Mouse (Mus musculus) heart, embryonic 12.5 days (tissue): ENCODE measurements around the gene Entpd1. TPM values are rescaled to one million over a fixed set of nuclear protein-coding genes. Genes with fewer than 3 reads are reported as not detected.
A peak's percentile ranks its signal among the peaks of the same experiment; 100 is the strongest.
"Not testable (repeated sequence)": the region's sequence is repeated elsewhere in the genome, so short reads cannot be mapped to it uniquely, and the experiment has no call there.

Experiments used
- ATAC-seq: fragments of 200-750 bp; cut with Nextera tagmentation; 2 replicates; pipeline ENCODE4 v1.8.0; 2017; ENCODE audit warnings: moderate TSS enrichment, moderate library complexity; ENCODE audit not compliant: insufficient number of reproducible peaks, low FRiP score
- H3K27ac ChIP-seq: fragments of 300-500 bp; sonication (generic); 2 replicates; pipeline ENCODE4 v1.5.1; 2016; ENCODE audit warnings: mild to moderate bottlenecking, moderate library complexity; ENCODE audit not compliant: poor library complexity, severe bottlenecking
- H3K27me3 ChIP-seq: fragments of 300-500 bp; sonication (generic); replicated peaks from 2 replicates; pipeline ENCODE4 v1.6.1; 2016; ENCODE audit warnings: mild to moderate bottlenecking, moderate library complexity
- H3K36me3 ChIP-seq: fragments of 300-500 bp; sonication (generic); 2 replicates; pipeline ENCODE4 v1.6.1; 2016; ENCODE audit warnings: mild to moderate bottlenecking, moderate library complexity
- H3K4me1 ChIP-seq: fragments of 300-500 bp; sonication (generic); replicated peaks from 2 replicates; pipeline ENCODE4 v1.6.1; 2016; ENCODE audit warnings: mild to moderate bottlenecking
- H3K4me2 ChIP-seq: fragments of 300-500 bp; sonication (generic); 2 replicates; pipeline ENCODE4 v1.6.1; 2016; ENCODE audit warnings: mild to moderate bottlenecking, moderate library complexity
- H3K4me3 ChIP-seq: fragments of 300-500 bp; sonication (generic); 2 replicates; pipeline ENCODE4 v1.5.1; 2016; ENCODE audit warnings: mild to moderate bottlenecking
- H3K9ac ChIP-seq: fragments of 300-500 bp; sonication (generic); 2 replicates; pipeline ENCODE4 v1.6.1; 2016; ENCODE audit warnings: mild to moderate bottlenecking, moderate library complexity
- H3K9me3 ChIP-seq: fragments of 300-500 bp; sonication (generic); replicated peaks from 2 replicates; pipeline ENCODE4 v1.6.1; 2016; ENCODE audit warnings: mild to moderate bottlenecking, moderate library complexity
- WGBS: fragments of 180-500 bp; shearing (Covaris S2); methylation state at CpG from one replicate; pipeline ENCODE4 v1.1.7; 2016; 5-methylcytosine and 5-hydroxymethylcytosine counted together
- polyA plus RNA-seq: library from polyadenylated mRNA; unstranded; fragments of >200 nt; fragmentation: Nextera tagmentation; extraction: Ambion mirVana; gene quantifications from 2 replicates; pipeline ENCODE4 v1.2.1, GENCODE M21; 2016

Gene Entpd1
- polyA plus RNA-seq, 1 experiment from 2014 or later, result 10.9 TPM

DNA sequence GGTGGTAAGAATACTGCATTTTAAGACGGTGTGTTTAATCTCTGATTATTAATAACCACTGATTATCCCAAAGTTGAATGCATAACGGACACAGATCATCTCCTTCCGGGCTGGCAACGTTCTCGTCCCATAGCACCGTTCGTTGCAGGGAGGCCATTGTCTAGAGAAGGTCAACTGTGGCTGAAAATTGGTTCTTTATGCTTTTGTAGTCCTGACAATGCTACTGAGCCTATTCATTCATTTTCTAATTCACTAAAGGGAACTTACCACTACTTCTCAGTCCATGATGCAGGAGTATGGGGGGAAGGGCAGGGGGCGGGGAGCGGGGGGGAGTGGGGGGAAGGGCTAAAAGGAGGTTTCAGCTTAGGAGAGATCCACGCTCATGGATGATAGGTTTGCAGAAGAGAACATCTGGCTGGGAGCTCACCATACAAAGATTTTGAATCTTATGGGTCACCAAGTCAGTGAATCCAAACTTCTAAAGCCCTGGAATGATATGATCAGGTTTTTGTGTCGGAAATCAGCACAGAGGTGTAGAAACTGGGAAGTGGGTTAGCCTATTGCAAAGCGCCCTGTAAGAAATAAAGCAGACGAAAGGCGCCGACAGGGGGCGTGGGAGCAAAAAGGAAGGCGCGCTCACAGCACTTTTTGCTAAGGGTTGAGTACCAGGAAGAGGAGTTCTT lies 23.2 kb upstream of the Entpd1 start:
- ATAC-seq, result peak; percentile 60
- H3K36me3 ChIP-seq, result peaks cover 5% of the 10 kb centered on the region; the same call in 1 of the 2 replicates
- H3K9ac ChIP-seq, result peak overlapping the region; percentile 88
- H3K27me3 ChIP-seq, result no peaks in the 10 kb centered on the region
- peaks cover 8% of the 10 kb centered on the region for H3K4me1 ChIP-seq
- H3K4me2 ChIP-seq, result peak overlapping the region; percentile 95
- no peaks in the 10 kb centered on the region for H3K9me3 ChIP-seq
- H3K27ac ChIP-seq, result peak overlapping the region; percentile 84
- H3K4me3 ChIP-seq, result peak overlapping the region; percentile 94
- WGBS, result 1% methylated on average over 18 of the region's 18 CpGs

DNA sequence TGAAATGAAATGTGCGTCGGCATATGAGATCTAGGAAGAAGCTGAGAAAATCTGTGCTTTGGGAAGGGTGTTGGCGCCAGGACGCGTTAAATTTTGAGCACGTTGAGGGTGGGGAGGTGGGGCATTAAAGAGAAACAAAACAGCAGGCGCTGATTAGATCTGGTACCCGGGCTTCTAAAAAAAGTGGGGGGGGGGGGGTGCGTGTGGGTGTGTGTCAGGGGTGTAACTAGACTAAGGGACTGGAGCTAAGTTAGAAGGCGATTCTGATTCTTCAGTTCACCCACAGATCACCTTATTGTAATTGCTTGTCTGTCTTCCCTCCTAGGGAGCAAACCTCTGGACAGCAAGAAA lies 22.7 kb upstream of the Entpd1 start:
- H3K27ac ChIP-seq, result peak overlapping the region; percentile 84
- whole genome bisulfite sequencing, result 0% methylated on average over 10 of the region's 10 CpGs
- ATAC-seq, result no peak

DNA sequence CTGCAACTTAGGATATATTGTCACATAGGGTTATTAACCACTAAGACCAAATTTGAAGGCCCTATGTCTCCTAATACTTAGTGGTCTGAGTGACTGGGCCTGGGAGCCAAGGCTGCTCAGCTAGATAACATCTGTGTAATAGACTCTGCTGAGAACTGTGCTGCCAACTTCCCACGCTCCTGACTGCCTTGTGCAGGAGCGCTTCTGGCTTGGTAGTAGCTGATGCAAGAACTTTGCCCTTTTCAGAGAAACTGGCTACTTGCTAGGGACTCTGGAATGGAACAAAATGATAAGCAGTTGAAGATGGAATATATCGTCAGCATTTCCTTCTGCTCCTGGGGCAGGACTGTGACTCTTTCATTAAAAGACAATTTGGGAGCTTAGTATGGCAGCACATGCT lies 16.9 kb upstream of the Entpd1 start:
- H3K4me3 ChIP-seq, result no peak overlapping the region
- H3K27ac ChIP-seq, result peak overlapping the region; percentile 10; the same call in 1 of the 2 replicates
- H3K4me2 ChIP-seq, result no peak overlapping the region
- no peak overlapping the region for H3K9ac ChIP-seq
- ATAC-seq, result no peak
- no peaks in the 10 kb centered on the region for H3K4me1 ChIP-seq
- no peaks in the 10 kb centered on the region for H3K27me3 ChIP-seq
- H3K9me3 ChIP-seq, result no peaks in the 10 kb centered on the region
- 72% methylated on average over 3 of the region's 3 CpGs for WGBS
- peaks cover 22% of the 10 kb centered on the region for H3K36me3 ChIP-seq

More for the DNA sequence above, 22.7 kb upstream of the Entpd1 start:
- H3K4me2 ChIP-seq, result peak overlapping the region; percentile 95
- H3K9ac ChIP-seq, result peak overlapping the region; percentile 88
- no peaks in the 10 kb centered on the region for H3K27me3 ChIP-seq
- peak overlapping the region; percentile 94 for H3K4me3 ChIP-seq
- H3K9me3 ChIP-seq, result no peaks in the 10 kb centered on the region
- peaks cover 8% of the 10 kb centered on the region for H3K4me1 ChIP-seq
- H3K36me3 ChIP-seq, result peaks cover 5% of the 10 kb centered on the region; the same call in 1 of the 2 replicates

DNA sequence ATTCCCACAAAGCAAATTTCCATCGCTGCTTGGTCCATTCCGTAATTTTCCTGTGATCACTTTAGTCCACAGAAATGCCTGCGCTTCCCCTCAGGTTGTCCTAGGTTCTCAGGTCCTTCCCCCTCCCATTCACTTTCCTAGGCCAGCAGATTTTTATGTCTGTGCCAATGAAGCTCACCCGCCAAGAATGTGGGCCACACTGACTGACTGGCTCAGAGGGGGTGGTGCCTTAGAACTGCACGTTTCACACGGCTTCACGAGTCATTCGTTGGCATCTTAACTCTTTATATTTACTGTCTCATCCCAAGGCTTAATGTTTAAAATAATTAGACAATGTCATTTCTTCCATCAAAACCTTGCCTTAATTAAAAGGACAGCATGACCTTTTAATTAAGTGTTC lies 16.3 kb upstream of the Entpd1 start:
- 82% methylated on average over 8 of the region's 8 CpGs for WGBS
- H3K4me2 ChIP-seq, result no peak overlapping the region
- H3K4me1 ChIP-seq, result no peaks in the 10 kb centered on the region
- H3K9me3 ChIP-seq, result no peaks in the 10 kb centered on the region
- no peak for ATAC-seq
- no peak overlapping the region for H3K4me3 ChIP-seq
- no peak overlapping the region for H3K27ac ChIP-seq
- no peaks in the 10 kb centered on the region for H3K27me3 ChIP-seq
- no peak overlapping the region for H3K9ac ChIP-seq
- H3K36me3 ChIP-seq, result peaks cover 22% of the 10 kb centered on the region

DNA sequence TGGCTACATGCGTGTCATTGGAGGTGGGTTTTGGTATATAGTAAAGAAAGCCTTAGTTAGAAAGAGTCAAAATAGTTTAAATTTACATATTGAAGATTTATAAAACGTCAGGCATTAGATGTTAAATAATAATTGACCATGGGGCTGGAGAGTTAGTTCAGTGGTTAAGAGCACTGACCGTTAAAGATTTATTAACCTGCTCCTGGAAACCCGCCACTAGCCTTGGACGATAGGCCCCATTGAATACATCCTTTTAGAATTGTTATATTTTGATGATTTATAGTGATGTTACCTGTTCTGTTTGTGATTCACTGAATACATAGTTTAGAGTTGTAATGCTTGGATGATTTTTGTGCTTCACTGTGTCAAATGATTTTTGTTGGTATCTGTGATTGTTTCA lies 11.3 kb upstream of the Entpd1 start:
- not testable (repeated sequence) for H3K9me3 ChIP-seq, H3K9ac ChIP-seq, H3K27me3 ChIP-seq, H3K4me2 ChIP-seq, H3K4me1 ChIP-seq, H3K4me3 ChIP-seq, H3K27ac ChIP-seq, ATAC-seq
- 92% methylated on average over 5 of the region's 5 CpGs for WGBS
- H3K36me3 ChIP-seq, result peaks cover 31% of the 10 kb centered on the region

DNA sequence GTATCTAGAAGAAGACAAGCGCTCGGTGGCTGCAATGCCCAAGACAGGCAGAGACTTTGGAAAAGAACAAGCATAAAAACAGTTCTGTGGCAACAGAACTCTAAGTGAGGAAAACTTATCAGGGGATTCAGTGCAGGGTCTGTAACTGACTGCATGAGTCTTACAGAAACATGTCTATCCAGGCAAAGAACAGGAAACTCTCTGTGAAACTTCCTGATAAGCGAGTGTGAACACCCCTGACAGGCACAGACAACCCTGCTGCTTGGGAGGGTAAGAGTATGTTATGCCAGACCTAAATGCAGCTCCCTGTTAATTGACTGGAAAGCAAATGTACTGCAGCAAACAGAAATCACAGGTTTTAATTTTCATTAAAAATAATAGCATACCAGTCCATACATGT lies 10.3 kb upstream of the Entpd1 start:
- H3K27ac ChIP-seq, result no peak overlapping the region
- no peaks in the 10 kb centered on the region for H3K4me1 ChIP-seq
- no peak overlapping the region for H3K4me3 ChIP-seq
- peaks cover 38% of the 10 kb centered on the region for H3K36me3 ChIP-seq
- H3K9me3 ChIP-seq, result no peaks in the 10 kb centered on the region
- H3K4me2 ChIP-seq, result no peak overlapping the region
- no peak; the same call in 1 of the 2 replicates for ATAC-seq
- 56% methylated on average over 3 of the region's 3 CpGs for WGBS
- no peaks in the 10 kb centered on the region for H3K27me3 ChIP-seq
- H3K9ac ChIP-seq, result no peak overlapping the region

DNA sequence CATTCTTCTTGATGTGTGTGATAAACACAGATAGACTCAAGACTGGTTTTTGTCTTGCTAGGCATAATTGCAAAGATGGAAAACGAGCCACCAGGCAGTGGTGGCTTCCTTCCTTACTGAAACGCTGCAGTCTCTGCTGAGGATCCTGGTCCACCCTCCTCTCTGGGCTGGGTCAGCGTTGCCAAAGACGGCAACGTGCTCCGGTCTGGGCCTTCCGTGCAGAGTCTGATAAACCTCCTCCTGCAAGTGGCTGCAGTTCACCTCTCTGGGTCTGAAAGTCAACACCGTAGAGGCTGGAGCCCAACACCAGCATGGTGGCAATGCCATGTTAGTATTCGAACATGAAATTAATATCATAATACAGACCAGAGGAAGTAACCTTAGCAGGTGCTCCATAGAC lies 7.0 kb upstream of the Entpd1 start:
- no peak overlapping the region for H3K27ac ChIP-seq
- no peak overlapping the region for H3K4me3 ChIP-seq
- ATAC-seq, result no peak
- peaks cover 48% of the 10 kb centered on the region for H3K36me3 ChIP-seq
- no peaks in the 10 kb centered on the region for H3K4me1 ChIP-seq
- WGBS, result 88% methylated on average over 9 of the region's 9 CpGs
- H3K9ac ChIP-seq, result no peak overlapping the region
- H3K9me3 ChIP-seq, result no peaks in the 10 kb centered on the region
- no peaks in the 10 kb centered on the region for H3K27me3 ChIP-seq
- no peak overlapping the region for H3K4me2 ChIP-seq

DNA sequence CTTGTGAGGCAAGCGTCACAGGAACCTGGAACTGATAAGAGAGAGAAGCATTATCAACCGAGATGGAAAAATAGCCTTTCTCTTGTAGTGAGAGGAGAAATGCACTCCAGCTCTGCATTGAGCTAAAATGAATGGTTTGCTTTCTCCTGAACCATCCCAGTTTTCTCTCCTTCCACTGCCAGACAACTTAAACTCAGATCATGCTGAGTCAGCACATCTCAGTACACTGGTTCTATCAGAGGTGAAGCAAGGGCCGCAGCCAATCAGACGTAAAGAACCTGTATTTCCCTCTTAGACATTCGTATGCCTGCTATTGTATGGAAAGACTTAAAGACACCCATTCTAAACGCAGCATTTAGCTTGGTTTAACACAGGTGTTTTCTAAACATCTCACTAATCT lies 4.5 kb upstream of the Entpd1 start:
- no peak overlapping the region for H3K9ac ChIP-seq
- H3K36me3 ChIP-seq, result peaks cover 48% of the 10 kb centered on the region
- no peak overlapping the region for H3K4me2 ChIP-seq
- H3K27me3 ChIP-seq, result no peaks in the 10 kb centered on the region
- no peak overlapping the region for H3K27ac ChIP-seq
- no peak for ATAC-seq
- H3K9me3 ChIP-seq, result no peaks in the 10 kb centered on the region
- H3K4me1 ChIP-seq, result peaks cover 5% of the 10 kb centered on the region
- H3K4me3 ChIP-seq, result no peak overlapping the region
- WGBS, result 61% methylated on average over 6 of the region's 6 CpGs

DNA sequence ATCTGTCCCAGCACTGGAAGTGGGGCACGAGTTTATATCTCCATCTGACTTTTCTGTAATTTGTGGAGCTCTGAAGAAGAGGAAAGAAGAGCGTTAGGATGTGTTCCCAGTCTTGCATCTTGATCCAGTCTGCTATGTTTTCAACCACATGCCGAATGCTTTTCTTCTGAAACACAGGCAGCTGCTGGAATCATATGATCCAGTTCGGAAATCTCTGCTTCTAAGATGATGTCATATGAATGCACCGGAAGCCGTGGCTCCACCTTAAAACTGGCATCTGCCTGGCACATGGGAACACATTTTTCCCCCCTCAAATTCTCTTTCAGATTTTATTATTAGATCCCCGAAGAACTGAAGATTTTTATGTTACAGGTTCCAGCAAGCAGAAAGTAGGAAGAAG lies 2.6 kb downstream of the Entpd1 start:
- WGBS, result 69% methylated on average over 7 of the region's 7 CpGs
- Histone ChIP-seq H3K4me3 (no peak overlapping the region), H3K27ac (no peak overlapping the region), H3K36me3 (peaks cover under 1% of the 10 kb centered on the region; the same call in 1 of the 2 replicates), H3K27me3 (0 out of 2 replicates have a peak, but pooled peaks cover 3% of the 10 kb centered on the region), H3K9me3 (no peaks in the 10 kb centered on the region), H3K4me1 (peaks cover 5% of the 10 kb centered on the region), H3K9ac (no peak overlapping the region), H3K4me2 (no peak overlapping the region)
- ATAC-seq, result no peak

DNA sequence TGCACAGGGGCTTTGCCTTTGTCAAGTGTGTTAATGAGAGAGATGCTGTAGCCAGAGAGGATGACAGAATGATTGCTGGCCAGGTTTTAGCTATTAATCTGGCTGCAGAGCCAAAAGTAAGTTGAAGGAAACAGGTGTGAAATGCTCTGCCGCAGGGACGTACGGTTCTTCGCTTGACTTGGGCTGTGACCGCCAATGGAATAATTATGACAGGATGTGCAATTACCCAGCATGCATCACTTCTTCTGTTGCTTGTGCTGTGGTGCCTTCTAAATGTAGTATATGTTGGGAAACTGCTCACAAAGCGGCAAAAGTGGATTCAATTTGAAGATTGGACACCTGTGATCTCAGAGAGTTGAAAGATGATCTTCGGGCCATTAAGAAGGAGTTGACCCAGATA lies 3.9 kb downstream of the Entpd1 start:
- peaks cover 5% of the 10 kb centered on the region for H3K4me1 ChIP-seq
- no peak overlapping the region for H3K4me3 ChIP-seq
- no peak for ATAC-seq
- H3K27me3 ChIP-seq, result 0 out of 2 replicates have a peak, but pooled peaks cover 3% of the 10 kb centered on the region
- no peak overlapping the region for H3K9ac ChIP-seq
- no peaks in the 10 kb centered on the region for H3K9me3 ChIP-seq
- no peaks in the 10 kb centered on the region for H3K36me3 ChIP-seq
- 85% methylated on average over 7 of the region's 7 CpGs for WGBS
- H3K27ac ChIP-seq, result no peak overlapping the region
- H3K4me2 ChIP-seq, result no peak overlapping the region

DNA sequence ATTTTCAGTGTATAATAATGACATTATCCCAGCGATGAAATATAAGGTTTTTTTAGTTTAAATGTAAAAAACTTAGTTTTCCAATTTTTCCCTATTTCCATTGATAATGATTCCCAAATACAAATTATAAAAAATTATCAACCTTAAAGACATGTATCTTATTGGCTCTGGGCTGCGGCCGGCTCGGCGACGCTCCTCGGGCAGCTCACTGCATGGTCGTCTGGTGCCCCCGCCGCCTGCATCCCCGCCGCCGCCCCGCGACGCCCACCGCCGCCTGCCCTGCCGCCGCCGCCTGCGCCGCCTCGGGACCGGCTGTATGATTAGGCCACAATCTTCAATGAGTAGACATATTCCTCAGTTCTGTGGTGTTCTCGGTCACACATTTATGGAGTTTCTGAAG lies 9.4 kb downstream of the Entpd1 start:
- 40% methylated on average over 14 of the region's 26 CpGs for whole genome bisulfite sequencing
- not testable (repeated sequence) for H3K4me3 ChIP-seq, H3K27me3 ChIP-seq, H3K36me3 ChIP-seq, H3K9me3 ChIP-seq, H3K4me1 ChIP-seq, ATAC-seq, H3K9ac ChIP-seq, H3K27ac ChIP-seq
- 0 out of 2 replicates have a peak overlapping the region, but pooled peaks have one; percentile 24 for H3K4me2 ChIP-seq

DNA sequence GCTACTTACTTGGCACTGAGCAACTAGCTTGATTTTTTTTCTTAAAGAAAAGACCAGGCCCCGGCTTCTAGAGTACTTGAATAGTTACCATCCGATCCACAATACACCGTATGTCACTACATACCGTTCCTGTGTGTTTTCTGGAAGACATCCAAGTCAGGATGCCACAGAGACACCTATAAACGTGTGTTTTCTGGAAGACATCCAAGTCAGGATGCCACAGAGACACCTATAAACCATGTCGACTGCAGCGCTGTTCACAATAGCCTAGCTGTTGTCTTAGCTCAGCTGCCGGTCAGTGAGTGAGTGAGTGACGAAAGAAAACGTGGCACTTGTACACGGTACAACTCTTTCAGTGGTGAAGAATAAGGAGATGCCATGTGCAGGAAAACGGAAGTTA lies 13.8 kb downstream of the Entpd1 start:
- Histone ChIP-seq H3K27me3 (no peaks in the 10 kb centered on the region), H3K4me3 (no peak overlapping the region), H3K9ac (no peak overlapping the region), H3K36me3 (no peaks in the 10 kb centered on the region), H3K4me2 (no peak overlapping the region), H3K9me3 (no peaks in the 10 kb centered on the region; the same call in 1 of the 2 replicates), H3K27ac (no peak overlapping the region), H3K4me1 (no peaks in the 10 kb centered on the region)
- 47% methylated on average over 12 of the region's 12 CpGs for WGBS
- ATAC-seq, result no peak
